Mouse (Mus musculus) 3134 (cell line): Measurements from ENCODE around the gene Tspan13.

Experiments used
- DNase-seq: peaks from one replicate; pipeline ENCODE4 v3.0.0-alpha.2; 2011; ENCODE audit warnings: low spot score; ENCODE audit not compliant: insufficient read length; ENCODE audit errors: extremely low read depth

The Tspan13 gene

DNA sequence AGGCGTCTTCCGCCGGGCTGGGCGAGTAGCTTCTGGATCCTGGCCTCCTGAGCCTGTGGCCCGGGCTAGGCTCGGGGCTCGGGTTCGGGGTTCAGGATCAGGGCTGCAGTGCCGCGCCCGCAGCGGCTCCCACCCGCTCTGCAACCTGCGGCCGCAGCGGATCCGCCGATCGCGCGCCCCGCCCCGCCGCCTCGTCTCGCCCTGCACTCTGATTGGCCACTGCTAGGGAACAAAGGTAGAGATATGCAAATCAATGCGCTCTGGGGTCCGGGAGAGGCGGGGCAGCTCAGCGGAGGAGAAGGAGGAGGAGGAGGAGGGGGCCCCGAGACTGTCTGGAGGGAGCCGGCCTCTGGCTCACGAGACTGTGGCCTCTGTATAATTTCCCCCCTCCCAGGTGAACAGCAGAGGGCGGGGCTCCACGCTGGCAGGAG, at the start of gene Tspan13:
TSS of gene Tspan13 (minus strand) at position 153 of the 431 bp plus-strand sequence.
- no peak for DNase-seq

DNA sequence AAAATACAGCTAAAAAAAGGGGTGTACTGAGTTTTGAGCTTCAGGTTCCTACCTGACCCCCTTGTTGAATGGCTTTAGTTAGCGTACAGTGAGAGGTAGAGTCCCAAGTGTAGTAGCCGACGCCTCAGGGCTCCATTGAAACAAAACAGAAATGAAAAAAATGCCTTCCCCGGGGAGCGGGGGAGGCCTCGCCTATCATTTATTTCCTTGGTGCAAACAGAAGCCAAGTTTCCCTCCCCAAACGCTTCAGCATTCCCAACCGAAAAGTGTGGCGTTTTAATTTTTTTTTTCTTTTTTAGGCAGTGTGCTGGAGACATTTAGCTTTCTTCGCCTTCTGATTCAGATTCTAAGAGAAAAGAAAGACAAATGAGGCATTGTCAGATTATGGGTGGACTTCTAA, 49.7 kb upstream of the Tspan13 start:
- no peak for DNase-seq

DNA sequence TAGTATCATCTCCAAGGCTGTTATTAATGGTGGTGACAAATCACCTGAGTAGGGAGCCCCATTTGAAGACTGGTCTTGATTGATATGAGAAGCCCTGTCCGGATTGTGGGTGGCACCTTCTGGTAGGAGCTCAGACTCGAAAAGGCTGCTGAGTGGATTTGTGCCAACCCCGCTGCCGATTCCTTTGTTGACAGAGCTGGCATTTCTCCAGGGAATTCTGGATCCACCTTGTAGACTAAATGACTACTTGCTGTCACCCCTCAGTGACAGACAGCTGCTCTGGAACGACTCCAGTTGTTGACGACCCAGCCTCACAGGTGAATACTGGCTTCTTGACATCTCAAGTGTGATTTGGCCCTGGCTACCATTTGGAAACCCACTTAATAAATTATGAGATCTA, 46.9 kb upstream of the Tspan13 start:
- DNase-seq: no peak

DNA sequence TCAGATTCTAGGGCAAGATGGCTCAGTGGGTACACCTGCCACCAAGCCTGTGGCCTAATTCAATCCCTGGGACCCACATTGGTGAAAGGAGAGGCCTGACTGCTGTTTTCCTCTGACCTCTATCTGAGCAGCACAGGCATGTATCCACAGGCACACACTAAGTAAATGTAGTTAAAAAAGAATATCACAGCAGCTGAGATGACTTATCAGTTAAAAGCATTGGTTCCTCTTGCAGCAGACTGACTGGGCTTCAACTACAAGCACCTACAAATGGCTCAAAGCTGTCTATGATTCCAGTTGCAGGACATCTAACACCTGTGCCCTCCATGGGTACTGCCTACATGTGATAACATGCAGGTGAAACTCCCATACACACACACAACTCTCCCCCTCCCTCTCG, 46.5 kb upstream of the Tspan13 start:
- DNase-seq: no peak

DNA sequence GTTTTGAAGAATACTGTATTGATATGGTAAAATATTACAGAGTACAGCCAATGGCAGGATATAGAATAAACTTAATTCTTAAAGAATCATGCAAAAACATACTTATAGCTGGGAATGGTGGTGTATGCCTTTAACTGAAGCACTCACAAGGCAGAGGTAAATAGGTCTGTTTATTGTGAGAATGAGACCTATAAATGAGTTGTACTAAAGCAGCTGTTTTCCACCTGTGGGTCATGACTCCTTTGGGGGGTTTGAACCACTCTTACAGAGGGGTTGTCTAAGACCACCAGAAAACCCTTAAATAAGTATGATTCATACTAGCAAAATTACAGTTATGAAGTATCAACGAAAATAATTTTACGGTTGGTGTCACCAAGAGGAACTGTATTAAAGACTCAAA, 43.1 kb upstream of the Tspan13 start:
- no peak for DNase-seq

- no peak for DNase-seq
Measured at GRCm38 (mm10) chr12:36078101-36078899, 36.0 kb upstream of the Tspan13 start.

- no peak for DNase-seq
Measured at GRCm38 (mm10) chr12:36072860-36073259, 30.6 kb upstream of the Tspan13 start.

- DNase-seq: no peak
Measured at GRCm38 (mm10) chr12:36070231-36070630, 27.9 kb upstream of the Tspan13 start.

DNA sequence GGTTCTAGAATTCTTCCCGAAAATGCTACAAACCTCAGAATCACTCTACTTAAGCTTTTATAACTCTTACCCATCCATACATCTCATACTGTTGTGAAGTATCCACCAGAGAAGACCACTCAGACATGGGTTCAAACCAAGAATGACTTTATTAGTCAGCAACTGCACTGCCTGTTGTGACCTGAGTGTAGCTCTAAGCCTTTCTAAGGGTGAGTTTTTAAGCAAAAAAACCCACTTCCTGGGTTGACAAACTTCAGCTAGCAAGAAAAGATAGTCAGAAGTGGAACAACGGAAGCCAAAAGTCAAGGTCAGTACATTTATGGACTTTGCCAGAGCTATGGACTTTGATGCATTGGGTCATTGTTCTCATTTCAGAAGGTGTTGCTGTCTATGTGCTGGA, 25.2 kb upstream of the Tspan13 start:
- DNase-seq: no peak

GRCm38 (mm10) chr12:36065911-36066310, 23.6 kb upstream of the Tspan13 start:
- no peak for DNase-seq

GRCm38 (mm10) chr12:36057699-36058098, 15.4 kb upstream of the Tspan13 start:
- no peak for DNase-seq

DNA sequence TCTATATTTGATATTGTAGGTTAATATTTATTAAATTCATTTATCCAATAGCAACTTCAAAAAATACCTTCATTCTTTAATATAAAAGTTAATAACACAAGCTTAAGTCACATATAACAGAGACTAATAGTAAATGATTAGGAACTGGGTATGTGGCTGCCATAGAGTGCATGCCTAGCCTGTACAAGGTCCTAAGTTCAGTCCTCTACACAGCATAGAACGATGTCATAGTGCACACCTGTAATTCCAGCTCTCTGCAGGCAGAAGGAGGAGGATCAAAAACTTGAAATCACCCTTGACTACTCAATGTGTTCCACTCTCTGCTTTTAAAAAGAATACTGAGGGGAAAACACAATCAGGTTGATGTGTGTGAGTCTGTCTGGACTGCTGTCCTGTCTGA, 8.0 kb upstream of the Tspan13 start:
- DNase-seq: no peak

GRCm38 (mm10) chr12:36047593-36047992, 5.3 kb upstream of the Tspan13 start:
- DNase-seq: no peak

DNA sequence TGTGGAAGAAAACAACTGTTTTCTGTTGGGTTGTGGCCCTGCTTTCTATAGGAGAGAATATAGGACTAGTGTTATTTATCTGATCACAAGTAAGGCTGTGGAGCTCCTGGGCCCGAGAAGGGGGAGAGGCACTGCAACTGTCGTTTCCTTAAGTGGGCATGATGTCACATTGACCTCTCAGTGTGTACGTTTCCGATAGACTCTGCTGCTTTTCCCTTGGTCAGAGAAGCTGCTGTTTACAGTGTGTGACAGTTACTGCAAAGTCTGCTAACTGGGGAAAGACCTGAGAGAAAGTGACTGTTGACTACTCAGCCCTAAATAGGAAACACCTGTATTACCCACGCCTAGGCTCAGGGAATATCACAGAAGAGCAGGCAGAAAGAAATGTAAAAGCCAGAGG, 3.9 kb upstream of the Tspan13 start:
- no peak for DNase-seq

DNA sequence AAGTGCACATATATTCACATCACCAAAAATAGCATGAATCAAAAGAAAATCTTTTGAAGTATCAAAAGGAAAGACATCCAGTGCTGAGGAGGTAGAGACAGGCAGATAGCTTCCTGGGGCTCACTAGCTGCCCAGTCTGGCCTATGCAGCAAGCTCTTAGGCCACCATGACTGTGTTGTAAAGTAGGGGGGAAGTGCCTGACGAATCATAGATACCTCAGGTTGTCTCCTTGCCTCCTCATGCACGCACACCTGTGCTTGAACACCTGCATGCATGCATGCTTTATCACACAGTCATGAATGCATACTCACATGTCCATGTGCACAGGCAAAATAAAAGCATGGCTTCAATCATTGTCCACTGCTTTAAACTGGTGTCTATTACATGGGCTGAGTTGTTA, 2.4 kb upstream of the Tspan13 start:
- no peak for DNase-seq

DNA sequence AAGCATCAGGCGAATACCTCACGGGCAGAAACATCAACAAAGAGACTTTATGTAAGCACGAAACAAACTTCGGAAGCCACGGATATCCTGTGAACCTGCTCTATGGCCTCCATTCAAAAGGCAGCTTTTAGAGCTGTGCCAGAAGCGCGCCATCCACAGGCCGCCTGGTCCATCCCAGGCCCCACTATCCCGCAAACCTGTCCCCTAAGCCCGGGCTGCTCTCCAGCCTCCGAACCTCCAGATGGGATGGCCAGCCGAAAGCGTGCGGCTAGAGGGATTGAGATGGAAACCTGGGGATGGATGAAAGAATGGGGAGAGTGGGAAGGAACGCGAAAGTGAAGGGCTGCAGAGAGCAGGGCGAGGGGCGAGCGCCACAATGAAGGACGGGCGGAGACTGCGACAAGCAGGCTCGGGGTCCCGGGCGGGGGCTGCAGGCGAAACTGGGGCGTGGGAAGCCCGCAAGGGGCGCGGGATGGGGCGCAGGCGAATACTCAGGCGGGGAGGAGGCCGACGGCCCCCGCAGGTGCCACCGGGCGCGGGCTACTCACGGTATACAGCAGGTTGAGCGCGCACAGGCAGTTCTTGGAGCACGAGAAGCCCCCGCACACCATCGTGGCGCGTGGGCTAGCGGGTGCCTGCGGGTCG, 475 bp downstream of the Tspan13 start:
- peak; percentile 3 for DNase-seq

GRCm38 (mm10) chr12:36041281-36041589, 1.1 kb downstream of the Tspan13 start:
- no peak for DNase-seq

- no peak for DNase-seq
Measured at GRCm38 (mm10) chr12:36040571-36041280, 1.6 kb downstream of the Tspan13 start.

DNA sequence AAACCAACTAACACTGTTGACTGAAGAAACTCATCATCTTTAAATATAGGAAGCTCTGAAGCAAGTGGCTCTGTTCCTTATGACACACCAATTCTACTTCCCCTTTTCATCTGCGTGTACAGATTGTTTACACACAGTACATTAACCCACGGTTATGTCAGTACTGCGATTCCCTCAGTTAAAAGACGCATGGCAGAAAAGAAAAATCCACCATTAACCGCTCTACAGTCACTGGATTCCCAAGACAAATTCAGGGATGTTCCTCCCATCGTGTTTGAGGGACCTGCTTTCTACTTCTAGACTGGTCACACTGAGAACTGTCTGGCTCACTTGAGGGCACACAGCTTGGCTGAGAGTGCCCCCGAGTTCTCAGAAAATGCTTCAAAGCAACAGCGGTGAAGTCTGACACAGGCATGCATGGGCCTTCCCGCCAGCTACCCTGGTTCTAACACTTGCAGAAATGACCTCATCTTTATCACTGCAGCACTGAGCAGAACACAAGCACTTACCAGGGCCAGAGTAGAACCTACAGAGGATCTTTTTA, 2.7 kb downstream of the Tspan13 start:
- no peak for DNase-seq

- no peak for DNase-seq
Measured at GRCm38 (mm10) chr12:36036776-36037175, 5.5 kb downstream of the Tspan13 start.

- no peak for DNase-seq
Measured at GRCm38 (mm10) chr12:36036121-36036520, 6.2 kb downstream of the Tspan13 start.

DNA sequence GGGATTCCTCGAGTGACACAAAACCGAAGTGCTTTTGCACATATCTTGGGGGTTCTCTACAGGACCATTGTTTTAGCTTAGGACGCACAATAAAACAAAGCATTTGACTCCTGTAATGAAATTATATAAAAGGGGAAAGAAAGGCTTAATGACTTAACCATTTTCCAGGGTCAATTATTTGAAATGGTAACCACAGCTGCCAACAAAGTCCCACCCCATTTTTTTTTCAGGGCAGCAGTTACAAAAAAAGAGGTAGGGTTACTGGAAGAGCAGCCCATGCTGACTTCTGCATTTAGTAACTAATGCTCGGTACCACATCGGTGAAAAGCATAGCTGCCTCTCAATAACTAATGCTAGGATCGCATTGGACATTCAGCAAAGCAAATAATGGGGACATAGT, 6.8 kb downstream of the Tspan13 start:
- no peak for DNase-seq
